Mouse (Mus musculus): Measurements from ENCODE around the gene Cend1. TPM values are rescaled to one million over a fixed set of nuclear protein-coding genes. Genes with fewer than 3 reads are reported as not detected.

The Cend1 gene
- polyA plus RNA-seq, 1 experiment from 2014 or later: 111 TPM

- Histone ChIP-seq H3K9ac (0 out of 2 replicates have a peak overlapping the region, but pooled peaks have one; percentile 86), H3K4me1 (replicated peaks) (peaks cover 73% of the 10 kb centered on the region)
Measured at GRCm38 (mm10) chr7:141432186-141432611, 2.9 kb upstream of the Cend1 start.

GRCm38 (mm10) chr7:141431434-141432185 lies 2.3 kb upstream of the Cend1 start:
- H3K4me2 ChIP-seq: no peak overlapping the region
- ATAC-seq (ENCODE audit: low read depth): no peak
- no peaks in the 10 kb centered on the region for H3K9me3 ChIP-seq
- peaks cover 67% of the 10 kb centered on the region for H3K4me1 ChIP-seq (replicated peaks)
- peaks cover 51% of the 10 kb centered on the region for H3K36me3 ChIP-seq
- H3K27me3 ChIP-seq: no peaks in the 10 kb centered on the region
- H3K27ac ChIP-seq (replicated peaks): no peak overlapping the region
- 94% methylated on average over 19 of the region's 19 CpGs for WGBS
- no peak overlapping the region for H3K9ac ChIP-seq
- no peak overlapping the region for H3K4me3 ChIP-seq

More at GRCm38 (mm10) chr7:141432186-141432611, 2.9 kb upstream of the Cend1 start:
- Histone ChIP-seq H3K36me3 (peaks cover 45% of the 10 kb centered on the region), H3K9me3 (no peaks in the 10 kb centered on the region), H3K4me3 (no peak overlapping the region), H3K4me2 (no peak overlapping the region), H3K27ac (replicated peaks) (no peak overlapping the region), H3K27me3 (no peaks in the 10 kb centered on the region)
- ATAC-seq (ENCODE audit: low read depth): no peak
- WGBS: 86% methylated on average over 8 of the region's 8 CpGs

GRCm38 (mm10) chr7:141430585-141431240 lies 1.4 kb upstream of the Cend1 start:
- H3K9ac ChIP-seq: no peak overlapping the region
- no peak overlapping the region for H3K27ac ChIP-seq (replicated peaks)
- H3K27me3 ChIP-seq: no peaks in the 10 kb centered on the region
- no peak overlapping the region for H3K4me3 ChIP-seq
- 94% methylated on average over 9 of the region's 9 CpGs for WGBS
- peaks cover 55% of the 10 kb centered on the region for H3K36me3 ChIP-seq
- no peaks in the 10 kb centered on the region for H3K9me3 ChIP-seq
- no peak for ATAC-seq (ENCODE audit: low read depth)
- no peak overlapping the region for H3K4me2 ChIP-seq
- H3K4me1 ChIP-seq (replicated peaks): peaks cover 58% of the 10 kb centered on the region

- Histone ChIP-seq H3K9me3 (no peaks in the 10 kb centered on the region), H3K36me3 (peaks cover 55% of the 10 kb centered on the region), H3K4me3 (no peak overlapping the region), H3K4me1 (replicated peaks) (peaks cover 51% of the 10 kb centered on the region), H3K27me3 (no peaks in the 10 kb centered on the region), H3K9ac (peak overlapping the region; percentile 87; the same call in 1 of the 2 replicates), H3K4me2 (peak overlapping the region; percentile 88), H3K27ac (replicated peaks) (peak overlapping the region; percentile 87)
- ATAC-seq (ENCODE audit: low read depth): peak; percentile 44; the same call in 1 of the 2 replicates
- 58% methylated on average over 9 of the region's 9 CpGs for WGBS
Measured at GRCm38 (mm10) chr7:141429840-141430584, 721 bp upstream of the Cend1 start.

GRCm38 (mm10) chr7:141428701-141429100 lies 590 bp downstream of the Cend1 start:
- Histone ChIP-seq H3K27me3 (no peaks in the 10 kb centered on the region), H3K4me1 (replicated peaks) (peaks cover 38% of the 10 kb centered on the region), H3K4me2 (peak overlapping the region; percentile 88), H3K9ac (peak overlapping the region; percentile 87), H3K27ac (replicated peaks) (peak overlapping the region; percentile 87), H3K9me3 (no peaks in the 10 kb centered on the region), H3K36me3 (peaks cover 52% of the 10 kb centered on the region), H3K4me3 (peak overlapping the region; percentile 62)
- ATAC-seq (ENCODE audit: low read depth): 0 out of 2 replicates have a peak, but pooled peaks have one; percentile 5
- WGBS: 47% methylated on average over 5 of the region's 5 CpGs

- no peak overlapping the region for H3K27ac ChIP-seq (replicated peaks)
- no peak overlapping the region for H3K9ac ChIP-seq
- peaks cover 24% of the 10 kb centered on the region for H3K4me1 ChIP-seq (replicated peaks)
- no peak overlapping the region for H3K4me3 ChIP-seq
- no peaks in the 10 kb centered on the region for H3K27me3 ChIP-seq
- H3K4me2 ChIP-seq: no peak overlapping the region
- ATAC-seq (ENCODE audit: low read depth): no peak
- 86% methylated on average over 12 of the region's 12 CpGs for WGBS
- no peaks in the 10 kb centered on the region for H3K9me3 ChIP-seq
- peaks cover 37% of the 10 kb centered on the region for H3K36me3 ChIP-seq
Measured at GRCm38 (mm10) chr7:141426948-141427730, 2.2 kb downstream of the Cend1 start.

- H3K4me2 ChIP-seq: no peak overlapping the region
- peaks cover 15% of the 10 kb centered on the region for H3K36me3 ChIP-seq
- no peak overlapping the region for H3K9ac ChIP-seq
- H3K4me3 ChIP-seq: no peak overlapping the region
- H3K27ac ChIP-seq (replicated peaks): no peak overlapping the region
- 78% methylated on average over 4 of the region's 4 CpGs for WGBS
- H3K4me1 ChIP-seq (replicated peaks): peaks cover 10% of the 10 kb centered on the region
- no peaks in the 10 kb centered on the region for H3K27me3 ChIP-seq
- ATAC-seq (ENCODE audit: low read depth): no peak
- H3K9me3 ChIP-seq: no peaks in the 10 kb centered on the region
Measured at GRCm38 (mm10) chr7:141423811-141424210, 5.5 kb downstream of the Cend1 start.

GRCm38 (mm10) chr7:141420030-141420702 lies 9.1 kb downstream of the Cend1 start:
- ATAC-seq (ENCODE audit: low read depth): no peak
- H3K27me3 ChIP-seq: no peaks in the 10 kb centered on the region
- no peak overlapping the region for H3K4me3 ChIP-seq
- no peak overlapping the region for H3K4me2 ChIP-seq
- H3K9me3 ChIP-seq: no peaks in the 10 kb centered on the region
- no peak overlapping the region for H3K27ac ChIP-seq (replicated peaks)
- H3K9ac ChIP-seq: no peak overlapping the region
- WGBS: 87% methylated on average over 9 of the region's 9 CpGs
- no peaks in the 10 kb centered on the region for H3K36me3 ChIP-seq
- H3K4me1 ChIP-seq (replicated peaks): no peaks in the 10 kb centered on the region

- H3K4me3 ChIP-seq: no peak overlapping the region
- H3K36me3 ChIP-seq: no peaks in the 10 kb centered on the region
- H3K9me3 ChIP-seq: no peaks in the 10 kb centered on the region
- no peak for ATAC-seq (ENCODE audit: low read depth)
- no peak overlapping the region for H3K27ac ChIP-seq (replicated peaks)
- no peaks in the 10 kb centered on the region for H3K27me3 ChIP-seq
- H3K4me1 ChIP-seq (replicated peaks): peaks cover 7% of the 10 kb centered on the region
- WGBS: 58% methylated on average over 7 of the region's 7 CpGs
- H3K9ac ChIP-seq: no peak overlapping the region
- H3K4me2 ChIP-seq: no peak overlapping the region
Measured at GRCm38 (mm10) chr7:141418970-141419369, 10.3 kb downstream of the Cend1 start.

- Histone ChIP-seq H3K9me3 (no peaks in the 10 kb centered on the region), H3K36me3 (no peaks in the 10 kb centered on the region), H3K4me2 (no peak overlapping the region), H3K27me3 (no peaks in the 10 kb centered on the region), H3K4me1 (replicated peaks) (peaks cover 12% of the 10 kb centered on the region), H3K9ac (no peak overlapping the region), H3K27ac (replicated peaks) (no peak overlapping the region), H3K4me3 (no peak overlapping the region)
- no peak for ATAC-seq (ENCODE audit: low read depth)
- 76% methylated on average over 8 of the region's 8 CpGs for WGBS
Measured at GRCm38 (mm10) chr7:141417731-141418681, 11.3 kb downstream of the Cend1 start.
